Mouse (Mus musculus) MEL (cell line): Measurements from ENCODE around the gene Zdhhc14. TPM values are rescaled to one million over a fixed set of nuclear protein-coding genes. Genes with fewer than 3 reads are reported as not detected.

ENCODE experiments used
- DNase-seq: peaks from one replicate; pipeline ENCODE4 v3.0.0; 2011; ENCODE audit warnings: low read depth, low spot score
- H3K27ac ChIP-seq: 2 replicates; pipeline ENCODE4 v1.5.1; 2012; ENCODE audit warnings: low read depth, mild to moderate bottlenecking, control low read depth, low read length, moderate library complexity; ENCODE audit not compliant: control insufficient read depth
- H3K27me3 ChIP-seq, 2 experiments: fragments of 150-350 bp in 1 of 2; sonication (generic) in 1 of 2; 2 replicates each; pipeline ENCODE4 v1.6.1; 2012; ENCODE audit warnings: low read length in 2 of 2, mild to moderate bottlenecking in 2 of 2, improper control_type of control experiment in 1 of 2, moderate library complexity in 1 of 2; ENCODE audit not compliant: insufficient read depth in 2 of 2, control insufficient read depth in 1 of 2
- H3K36me3 ChIP-seq, 2 experiments: 2 replicates each; pipeline ENCODE4 v1.6.1; 2012 to 2014; ENCODE audit warnings: low read length in 2 of 2, improper control_type of control experiment in 1 of 2, inconsistent platforms in 1 of 2, mild to moderate bottlenecking in 1 of 2; ENCODE audit not compliant: insufficient read depth in 2 of 2, control insufficient read depth in 1 of 2
- H3K4me1 ChIP-seq, 2 experiments: fragments of 150-350 bp in 1 of 2; sonication (generic) in 1 of 2; 2 replicates each; pipeline ENCODE4 v1.6.1; 2012; ENCODE audit warnings: low read length in 2 of 2, improper control_type of control experiment in 1 of 2, mild to moderate bottlenecking in 1 of 2; ENCODE audit not compliant: insufficient read depth in 2 of 2, control insufficient read depth in 1 of 2
- H3K4me3 ChIP-seq, 2 experiments: fragments of 150-350 bp in 1 of 2; sonication (generic) in 1 of 2; 2 replicates each; pipeline ENCODE4 v1.5.1; 2012; ENCODE audit warnings: low read depth in 2 of 2, low read length in 2 of 2, mild to moderate bottlenecking in 2 of 2, moderate library complexity in 2 of 2, control low read depth in 1 of 2, improper control_type of control experiment in 1 of 2; ENCODE audit not compliant: control insufficient read depth in 1 of 2, insufficient read depth in 1 of 2
- H3K79me2 ChIP-seq: 2 replicates; pipeline ENCODE4 v1.6.1; 2012; ENCODE audit warnings: mild to moderate bottlenecking, low read length, moderate library complexity; ENCODE audit not compliant: control insufficient read depth, poor library complexity, insufficient read depth
- H3K9ac ChIP-seq: 2 replicates; pipeline ENCODE4 v1.6.1; 2012; ENCODE audit warnings: low read depth, mild to moderate bottlenecking, control low read depth, low read length, moderate library complexity; ENCODE audit not compliant: control insufficient read depth, poor library complexity, severe bottlenecking
- H3K9me3 ChIP-seq: fragments of 150-350 bp; sonication (generic); replicated peaks from 2 replicates; pipeline ENCODE4 v1.6.1; 2012; ENCODE audit warnings: mild to moderate bottlenecking, low read length, improper control_type of control experiment, moderate library complexity; ENCODE audit not compliant: insufficient read depth
- BHLHE40 ChIP-seq: IDR thresholded peaks from 2 replicates; pipeline ENCODE4 v1.6.1; 2012; ENCODE audit warnings: low read depth, mild to moderate bottlenecking, inconsistent platforms, low read length, improper control_type of control experiment, borderline replicate concordance
- CHD1 ChIP-seq: IDR thresholded peaks from 2 replicates; pipeline ENCODE4 v1.6.1; 2012; ENCODE audit warnings: low read depth, mild to moderate bottlenecking, inconsistent platforms, low read length, improper control_type of control experiment
- CHD2 ChIP-seq: IDR thresholded peaks from 2 replicates; pipeline ENCODE4 v1.6.1; 2011; ENCODE audit warnings: low read length, improper control_type of control experiment
- CTCF ChIP-seq, 3 experiments: IDR thresholded peaks in 2 of 3; conservative IDR thresholded peaks in 1 of 3; 2 replicates each; pipeline ENCODE4 v1.5.1; 2011 to 2012; ENCODE audit warnings: low read length in 3 of 3, low read depth in 2 of 3, mild to moderate bottlenecking in 2 of 3, improper control_type of control experiment in 1 of 3, inconsistent platforms in 1 of 3, mixed read lengths in 1 of 3, moderate library complexity in 1 of 3; ENCODE audit not compliant: control insufficient read depth in 1 of 3, insufficient read depth in 1 of 3, poor library complexity in 1 of 3, severe bottlenecking in 1 of 3
- ELF1 ChIP-seq: IDR thresholded peaks from 2 replicates; pipeline ENCODE4 v1.6.1; 2014; ENCODE audit warnings: low read depth, mild to moderate bottlenecking, inconsistent platforms, low read length, improper control_type of control experiment, moderate library complexity
- EP300 ChIP-seq, 2 experiments: IDR thresholded peaks; 2 replicates each; pipeline ENCODE4 v1.6.1; 2011; ENCODE audit warnings: improper control_type of control experiment in 2 of 2, low read length in 2 of 2, low read depth in 1 of 2, mild to moderate bottlenecking in 1 of 2
- ETS1 ChIP-seq: IDR thresholded peaks from 2 replicates; pipeline ENCODE4 v1.6.1; 2012; ENCODE audit warnings: low read depth, mild to moderate bottlenecking, inconsistent platforms, low read length, improper control_type of control experiment, moderate library complexity
- GATA1 ChIP-seq: IDR thresholded peaks from 2 replicates; pipeline ENCODE4 v1.6.1; 2011; ENCODE audit warnings: low read depth, low read length, improper control_type of control experiment
- JUND ChIP-seq: IDR thresholded peaks from 2 replicates; pipeline ENCODE4 v1.6.1; 2011; ENCODE audit warnings: low read depth, mild to moderate bottlenecking, improper control_type of control experiment, low read length
- KAT2A ChIP-seq: conservative IDR thresholded peaks from 2 replicates; pipeline ENCODE4 v1.6.1; 2012; ENCODE audit warnings: low read depth, low read length, improper control_type of control experiment, inconsistent platforms
- MAFK ChIP-seq: IDR thresholded peaks from 2 replicates; pipeline ENCODE4 v1.6.1; 2011; ENCODE audit warnings: low read depth, mild to moderate bottlenecking, low read length, improper control_type of control experiment, borderline replicate concordance
- MAX ChIP-seq: IDR thresholded peaks from 2 replicates; pipeline ENCODE4 v1.6.1; 2011; ENCODE audit warnings: low read length, improper control_type of control experiment
- MAZ ChIP-seq: IDR thresholded peaks from 2 replicates; pipeline ENCODE4 v1.6.1; 2012; ENCODE audit warnings: low read depth, mild to moderate bottlenecking, inconsistent platforms, low read length, improper control_type of control experiment
- MXI1 ChIP-seq: IDR thresholded peaks from 2 replicates; pipeline ENCODE4 v1.6.1; 2011; ENCODE audit warnings: mild to moderate bottlenecking, low read depth, low read length, improper control_type of control experiment
- MYB ChIP-seq: IDR thresholded peaks from 2 replicates; pipeline ENCODE4 v1.6.1; 2011; ENCODE audit warnings: mild to moderate bottlenecking, low read depth, low read length, improper control_type of control experiment
- NELFE ChIP-seq: IDR thresholded peaks from 2 replicates; pipeline ENCODE4 v1.6.1; 2011; ENCODE audit warnings: low read depth, low read length, improper control_type of control experiment
- NRF1 ChIP-seq: IDR thresholded peaks from 2 replicates; pipeline ENCODE4 v1.6.1; 2014; ENCODE audit warnings: low read depth, mild to moderate bottlenecking, inconsistent platforms, low read length, improper control_type of control experiment, moderate library complexity; ENCODE audit not compliant: poor library complexity, insufficient read depth, severe bottlenecking
- POLR2A ChIP-seq, 2 experiments: IDR thresholded peaks; 2 replicates each; pipeline ENCODE4 v1.6.1; 2011 to 2012; ENCODE audit warnings: low read length in 2 of 2, mild to moderate bottlenecking in 2 of 2, control low read depth in 1 of 2, improper control_type of control experiment in 1 of 2, low read depth in 1 of 2, moderate library complexity in 1 of 2; ENCODE audit not compliant: control insufficient read depth in 1 of 2, insufficient read depth in 1 of 2, poor library complexity in 1 of 2
- POLR2AphosphoS2 ChIP-seq: IDR thresholded peaks from 2 replicates; pipeline ENCODE4 v1.6.1; 2011; ENCODE audit warnings: low read length, improper control_type of control experiment
- RAD21 ChIP-seq: IDR thresholded peaks from 2 replicates; pipeline ENCODE4 v1.6.1; 2011; ENCODE audit warnings: mild to moderate bottlenecking, low read depth, low read length, improper control_type of control experiment
- SIN3A ChIP-seq: IDR thresholded peaks from 2 replicates; pipeline ENCODE4 v1.6.1; 2012; ENCODE audit warnings: low read length, improper control_type of control experiment, inconsistent platforms
- TAL1 ChIP-seq: IDR thresholded peaks from 2 replicates; pipeline ENCODE4 v1.6.1; 2012; ENCODE audit warnings: mild to moderate bottlenecking, inconsistent platforms, low read length, moderate library complexity, mixed read lengths
- TBP ChIP-seq: IDR thresholded peaks from 2 replicates; pipeline ENCODE4 v1.8.0; 2011; ENCODE audit warnings: low read depth, low read length, improper control_type of control experiment
- TCF12 ChIP-seq: IDR thresholded peaks from 2 replicates; pipeline ENCODE4 v1.6.1; 2014; ENCODE audit warnings: low read depth, mild to moderate bottlenecking, inconsistent platforms, low read length, improper control_type of control experiment, moderate library complexity
- UBTF ChIP-seq: IDR thresholded peaks from 2 replicates; pipeline ENCODE4 v1.6.1; 2012; ENCODE audit warnings: low read depth, mild to moderate bottlenecking, inconsistent platforms, low read length, improper control_type of control experiment, moderate library complexity, borderline replicate concordance; ENCODE audit not compliant: insufficient read depth
- USF1 ChIP-seq: IDR thresholded peaks from 2 replicates; pipeline ENCODE4 v1.6.1; 2014; ENCODE audit warnings: low read depth, mild to moderate bottlenecking, inconsistent platforms, low read length, improper control_type of control experiment, moderate library complexity
- ZC3H11A ChIP-seq: IDR thresholded peaks from 2 replicates; pipeline ENCODE4 v1.6.1; 2012; ENCODE audit warnings: low read depth, mild to moderate bottlenecking, inconsistent platforms, low read length, improper control_type of control experiment
- ZKSCAN1 ChIP-seq: IDR thresholded peaks from 2 replicates; pipeline ENCODE4 v1.6.1; 2012; ENCODE audit warnings: low read depth, mild to moderate bottlenecking, inconsistent platforms, low read length, improper control_type of control experiment, moderate library complexity
- polyA plus RNA-seq, 2 experiments: library from polyadenylated mRNA; stranded (reverse) in 1 of 2; unstranded in 1 of 2; fragments of >175 nt in 1 of 2; fragments of >200 nt in 1 of 2; gene quantifications; 2 replicates each; pipeline versions ENCODE4 v1.2.1 to v1.2.4; 2012; ENCODE audit warnings: low replicate concordance in 2 of 2, low read depth in 1 of 2; ENCODE audit not compliant: insufficient read length in 2 of 2, insufficient read depth in 1 of 2, missing spikeins in 1 of 2
- total RNA-seq: library from RNA; depleted of rRNA; stranded (reverse); fragments of 300-350 nt; gene quantifications from 2 replicates; pipeline ENCODE4 v1.2.3, GENCODE M21; 2012

Gene Zdhhc14
- total and polyA plus RNA-seq, 3 experiments = 3.4 to 4.9 TPM; not detected in 1

GRCm38 (mm10) chr17:5567943-5568342 is 75.6 kb downstream of the Zdhhc14 start:
- Histone ChIP-seq H3K79me2 (no peaks in the 10 kb centered on the region), H3K4me1 (peaks cover 4 to 7% of the 10 kb centered on the region in 2 experiments; a peak in 3 of 4 replicates), H3K4me3 (no peak overlapping the region), H3K36me3 (peaks cover 0 to 8% of the 10 kb centered on the region in 2 experiments; a peak in 2 of 4 replicates), H3K9me3 (no peaks in the 10 kb centered on the region), H3K27me3 (no peaks in the 10 kb centered on the region), H3K27ac (no peak overlapping the region), H3K9ac (no peak overlapping the region)
- TF ChIP-seq USF1 = no peak
- TF ChIP-seq TAL1 = no peak
- no peak for TF ChIP-seq CHD2
- no peak for TF ChIP-seq TBP
- no peak for TF ChIP-seq BHLHE40
- no peak for TF ChIP-seq POLR2AphosphoS2
- no peak for TF ChIP-seq MAFK
- no peak for TF ChIP-seq NRF1
- no peak for TF ChIP-seq EP300 (IDR thresholded peaks at IDR 0.05; ENCODE audit: low read depth in 1 of 2, low read length in 2 of 2)
- TF ChIP-seq MYB = no peak
- no peak for TF ChIP-seq ETS1
- TF ChIP-seq GATA1 = no peak
- TF ChIP-seq MXI1 = no peak
- TF ChIP-seq ZC3H11A = no peak
- no peak for TF ChIP-seq CHD1
- no peak for TF ChIP-seq ELF1
- TF ChIP-seq MAX = no peak
- no peak for TF ChIP-seq CTCF (IDR thresholded peaks at IDR 0.05 in 2 of 3, conservative IDR thresholded peaks at IDR 0.05 in 1 of 3; ENCODE audit: control insufficient read depth in 1 of 3, insufficient read depth in 1 of 3, low read depth in 2 of 3, low read length in 3 of 3, poor library complexity in 1 of 3, severe bottlenecking in 1 of 3)
- DNase-seq = peak; percentile 32

- TF ChIP-seq KAT2A (no peak), TAL1 (no peak), JUND (no peak), TCF12 (no peak), MXI1 (no peak), MYB (no peak), RAD21 (no peak), ELF1 (no peak), NELFE (no peak), USF1 (no peak), UBTF (no peak), POLR2AphosphoS2 (no peak), MAFK (no peak), EP300 (IDR thresholded peaks at IDR 0.05; ENCODE audit: low read depth in 1 of 2, low read length in 2 of 2) (no peak), CHD1 (no peak), SIN3A (no peak), MAZ (no peak), POLR2A (IDR thresholded peaks at IDR 0.05; ENCODE audit: control insufficient read depth in 1 of 2, insufficient read depth in 1 of 2, low read depth in 1 of 2, low read length in 2 of 2, poor library complexity in 1 of 2) (no peak), ZKSCAN1 (no peak)
- Histone ChIP-seq H3K9me3 (no peaks in the 10 kb centered on the region), H3K9ac (no peak overlapping the region), H3K4me1 (peaks cover 4 to 10% of the 10 kb centered on the region in 2 experiments; a peak in 3 of 4 replicates), H3K36me3 (peaks cover 0 to 9% of the 10 kb centered on the region in 2 experiments; a peak in 2 of 4 replicates), H3K4me3 (no peak overlapping the region), H3K27ac (no peak overlapping the region), H3K79me2 (no peaks in the 10 kb centered on the region), H3K27me3 (no peaks in the 10 kb centered on the region)
- no peak for DNase-seq
Measured at GRCm38 (mm10) chr17:5569131-5570030, 77.0 kb downstream of the Zdhhc14 start.
